Mouse (Mus musculus) layer of hippocampus, adult 9-10 months (tissue): Measurements from ENCODE around the gene Sept14.
"Not testable (repeated sequence)": the region's sequence is repeated elsewhere in the genome, so short reads cannot be mapped to it uniquely, and the experiment has no call there.

ENCODE experiments used
- DNase-seq: peaks from one replicate; pipeline ENCODE4 v3.0.0; 2022; ENCODE audit warnings: low spot score

The Sept14 gene

DNA sequence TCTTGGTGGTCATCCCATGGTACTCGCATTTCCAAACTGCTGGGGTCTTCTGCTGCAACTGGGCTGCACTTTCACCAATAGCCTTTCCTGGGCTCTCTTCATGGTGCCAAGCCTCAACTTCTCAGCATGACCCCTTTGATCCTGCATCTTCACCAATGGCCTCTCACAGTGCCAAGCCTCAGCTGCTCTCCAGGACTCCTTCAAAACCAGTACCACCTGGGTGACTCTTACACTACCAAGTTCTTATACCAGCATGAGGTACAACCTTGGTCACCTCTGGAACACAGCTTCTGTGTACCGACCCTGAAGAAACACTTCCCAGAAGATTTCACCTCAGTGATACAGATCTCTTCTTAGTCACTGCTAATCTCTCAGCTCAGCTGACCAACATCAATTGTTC, at the start of gene Sept14:
Gene Sept14 (minus strand): TSS at position 101 of the 400 bp plus-strand sequence.
- no peak for DNase-seq

DNA sequence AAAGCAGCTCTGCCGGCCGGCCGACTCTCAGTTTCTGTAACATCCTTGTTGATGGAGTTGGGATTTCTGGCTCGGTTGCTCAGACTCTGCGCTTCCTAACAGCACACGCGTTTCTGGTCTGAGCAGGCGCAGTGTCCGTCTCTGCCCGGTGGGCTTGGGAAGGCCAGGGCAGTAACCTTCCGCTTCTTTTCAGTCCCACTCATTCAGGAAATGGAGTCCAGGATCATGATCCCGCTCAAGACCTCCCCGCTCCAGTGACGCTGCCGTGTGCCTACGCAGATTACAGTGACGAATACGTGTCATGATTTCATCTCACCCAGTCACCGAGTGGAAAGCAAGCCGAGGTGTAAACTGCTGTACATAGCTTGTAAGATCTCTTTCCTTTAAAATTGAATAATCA, 48.6 kb upstream of the Sept14 start:
- DNase-seq: no peak

DNA sequence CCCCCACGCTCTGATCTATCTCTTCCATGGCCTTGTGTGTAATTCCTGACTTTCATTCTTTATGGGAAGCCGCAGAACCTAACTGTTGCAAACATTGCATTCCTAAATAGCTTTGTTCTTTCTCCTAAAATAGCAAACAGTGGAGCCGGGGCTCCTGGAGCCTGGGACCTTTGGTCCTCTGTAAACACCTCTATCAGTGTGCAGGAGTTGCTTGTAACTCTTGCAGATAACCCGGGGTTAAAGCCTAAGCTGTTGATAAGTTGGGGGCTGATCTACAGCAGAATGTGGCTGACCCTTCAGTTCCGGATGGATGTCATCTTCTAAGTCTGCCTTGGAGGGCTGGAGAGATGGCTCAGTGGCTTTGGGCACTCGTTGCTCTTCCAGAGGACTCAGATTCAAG, 35.7 kb upstream of the Sept14 start:
- no peak for DNase-seq

DNA sequence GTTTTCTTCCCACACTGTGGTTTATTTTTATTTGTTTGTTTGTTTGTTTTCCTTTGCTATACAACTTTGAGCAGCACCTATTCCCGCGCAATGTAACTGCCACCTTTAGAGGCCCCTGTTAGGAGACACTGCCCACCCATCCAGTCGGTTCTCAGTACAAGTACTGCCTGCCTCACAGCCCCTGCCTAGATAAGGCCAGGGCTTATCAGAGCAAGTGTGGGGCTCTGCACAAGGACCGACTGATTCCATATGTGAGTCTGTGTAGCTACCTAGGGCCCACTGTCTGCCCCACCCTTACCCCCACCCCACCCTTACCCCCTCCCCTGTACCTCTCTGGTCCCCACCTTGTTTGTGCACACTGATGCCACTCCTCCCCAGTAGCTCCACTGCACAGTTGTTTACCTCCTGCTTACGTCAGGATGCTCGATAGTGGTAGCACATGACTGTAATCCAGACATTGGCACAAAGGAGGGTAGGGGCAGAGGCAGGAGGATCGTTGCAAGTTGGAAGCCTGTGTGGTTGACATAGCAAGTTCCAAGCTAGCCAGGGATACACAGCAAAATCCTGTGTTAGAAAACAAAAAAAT, 34.7 kb upstream of the Sept14 start:
- no peak for DNase-seq

DNA sequence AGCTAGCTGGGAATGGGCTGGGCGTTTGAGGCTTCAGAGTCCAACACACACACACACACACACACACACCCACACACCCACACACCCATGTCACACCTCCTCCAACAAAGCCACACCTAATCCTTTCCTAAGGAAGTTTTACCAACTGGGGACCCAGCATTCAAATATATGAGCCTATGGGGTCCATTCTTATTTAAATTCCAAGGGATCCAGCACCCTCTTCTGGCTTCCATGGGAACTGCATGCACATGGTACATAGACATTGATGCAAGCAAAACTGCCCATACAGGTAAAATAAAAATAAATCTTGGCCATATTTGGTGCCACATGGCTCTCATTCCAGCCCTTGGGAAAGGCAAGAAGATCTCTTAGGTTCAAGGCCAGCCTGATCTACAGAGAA, 32.7 kb upstream of the Sept14 start:
- DNase-seq: no peak

DNA sequence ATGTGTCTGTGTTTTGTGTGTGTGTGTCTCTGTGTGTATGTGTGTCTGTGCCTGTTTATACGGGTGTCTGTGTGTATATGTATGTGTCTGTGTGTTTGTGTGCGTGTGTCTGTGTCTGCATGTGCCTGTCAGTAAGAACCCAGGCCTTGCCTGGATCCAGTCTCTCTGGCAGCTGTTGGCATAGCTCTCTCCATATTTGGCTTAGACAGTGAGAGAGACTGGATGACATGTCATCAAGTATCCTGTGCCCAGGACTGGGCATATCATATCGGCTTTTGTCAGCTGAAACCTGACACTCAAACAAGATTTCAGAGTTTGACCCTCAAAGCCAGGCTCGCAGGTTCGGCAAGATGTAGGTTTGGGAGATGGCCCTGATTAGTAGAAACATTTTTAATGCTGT, 22.7 kb upstream of the Sept14 start:
- no peak for DNase-seq

DNA sequence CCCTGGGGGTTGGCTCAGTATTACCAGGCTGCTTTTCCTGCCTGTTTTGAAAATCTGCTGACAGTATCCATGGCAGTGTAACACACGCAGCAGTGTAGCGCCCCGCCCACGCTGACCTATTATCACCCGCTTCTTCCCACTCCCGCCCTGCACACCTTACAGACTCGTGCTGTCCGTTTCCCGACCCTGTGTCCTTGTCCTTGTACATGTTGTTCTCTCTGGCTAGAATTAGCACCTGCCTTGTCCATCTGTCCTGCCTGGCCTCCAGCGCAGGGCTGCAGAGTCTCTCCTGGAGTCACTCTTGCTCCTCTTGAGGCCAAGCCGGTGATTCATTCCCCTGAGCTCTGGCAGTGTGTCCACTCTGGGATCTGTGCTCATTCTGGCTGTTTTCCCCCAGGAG, 22.0 kb upstream of the Sept14 start:
- no peak for DNase-seq

DNA sequence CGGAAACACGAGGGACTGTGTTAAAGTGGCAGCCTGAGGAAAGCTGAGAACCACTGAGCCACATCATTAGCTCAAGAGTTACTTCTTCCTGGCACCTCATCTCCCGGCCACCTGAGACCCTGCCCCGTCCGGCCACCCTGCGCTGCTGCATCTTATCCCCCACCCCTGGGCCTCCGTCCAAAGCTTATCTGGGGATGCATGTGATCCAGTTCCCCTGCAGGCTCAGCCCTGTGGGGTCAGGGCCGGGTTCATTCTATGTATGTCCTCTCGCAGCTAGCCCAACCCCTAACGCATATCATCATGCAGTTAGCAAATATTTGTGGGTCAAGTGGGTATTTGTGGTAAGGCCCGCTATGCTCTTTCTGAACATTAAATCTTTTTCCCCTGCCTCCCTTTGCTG, 21.0 kb upstream of the Sept14 start:
- no peak for DNase-seq

DNA sequence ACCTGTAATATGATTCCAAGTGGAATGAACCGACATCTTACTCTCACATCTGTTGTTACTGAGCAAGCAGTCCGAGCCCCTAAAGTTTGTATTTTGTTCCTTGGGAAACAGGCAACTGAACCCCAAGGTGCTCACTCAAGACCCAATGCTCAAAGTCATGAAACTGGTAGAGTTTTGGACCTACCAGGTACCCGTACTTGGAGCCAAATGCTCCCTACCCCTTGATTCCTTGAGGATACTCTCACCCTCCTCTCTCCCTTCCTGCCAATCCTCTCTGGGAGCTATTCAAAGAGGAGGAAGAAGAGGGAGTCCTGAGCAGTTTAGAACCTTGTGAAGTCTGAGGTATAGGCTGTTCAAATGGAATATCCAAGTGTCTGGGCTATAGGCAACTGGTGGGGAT, 18.5 kb upstream of the Sept14 start:
- DNase-seq: no peak

DNA sequence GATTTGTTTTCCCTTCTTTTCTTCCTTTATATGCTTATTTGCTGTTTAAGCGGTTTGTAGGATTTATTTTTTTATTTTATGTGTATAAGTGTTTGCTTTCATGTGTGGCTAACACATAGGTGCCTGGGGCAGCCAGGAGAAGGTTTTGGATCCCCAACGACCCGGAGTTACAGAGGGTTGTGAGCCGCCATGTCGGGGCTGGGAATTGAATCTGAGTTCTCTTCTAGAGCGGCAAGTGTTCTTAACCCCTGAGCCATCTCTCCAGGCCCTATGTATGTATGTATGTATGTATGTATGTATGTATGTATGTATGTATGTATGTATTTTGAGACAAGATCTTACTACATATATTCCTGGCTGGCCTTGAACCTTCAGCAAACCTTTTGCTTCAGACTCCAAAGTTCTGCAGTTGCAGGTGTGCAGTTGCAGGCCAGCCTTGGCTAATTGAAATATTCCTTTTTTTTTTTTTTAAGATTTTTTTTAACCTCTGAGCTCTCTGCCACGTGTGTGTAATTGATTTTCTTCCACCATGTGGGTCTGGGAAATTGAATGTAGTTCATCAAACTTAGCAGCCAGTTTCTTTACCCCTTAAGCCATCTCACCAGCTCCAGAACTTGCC, 17.6 kb upstream of the Sept14 start:
- no peak for DNase-seq

DNA sequence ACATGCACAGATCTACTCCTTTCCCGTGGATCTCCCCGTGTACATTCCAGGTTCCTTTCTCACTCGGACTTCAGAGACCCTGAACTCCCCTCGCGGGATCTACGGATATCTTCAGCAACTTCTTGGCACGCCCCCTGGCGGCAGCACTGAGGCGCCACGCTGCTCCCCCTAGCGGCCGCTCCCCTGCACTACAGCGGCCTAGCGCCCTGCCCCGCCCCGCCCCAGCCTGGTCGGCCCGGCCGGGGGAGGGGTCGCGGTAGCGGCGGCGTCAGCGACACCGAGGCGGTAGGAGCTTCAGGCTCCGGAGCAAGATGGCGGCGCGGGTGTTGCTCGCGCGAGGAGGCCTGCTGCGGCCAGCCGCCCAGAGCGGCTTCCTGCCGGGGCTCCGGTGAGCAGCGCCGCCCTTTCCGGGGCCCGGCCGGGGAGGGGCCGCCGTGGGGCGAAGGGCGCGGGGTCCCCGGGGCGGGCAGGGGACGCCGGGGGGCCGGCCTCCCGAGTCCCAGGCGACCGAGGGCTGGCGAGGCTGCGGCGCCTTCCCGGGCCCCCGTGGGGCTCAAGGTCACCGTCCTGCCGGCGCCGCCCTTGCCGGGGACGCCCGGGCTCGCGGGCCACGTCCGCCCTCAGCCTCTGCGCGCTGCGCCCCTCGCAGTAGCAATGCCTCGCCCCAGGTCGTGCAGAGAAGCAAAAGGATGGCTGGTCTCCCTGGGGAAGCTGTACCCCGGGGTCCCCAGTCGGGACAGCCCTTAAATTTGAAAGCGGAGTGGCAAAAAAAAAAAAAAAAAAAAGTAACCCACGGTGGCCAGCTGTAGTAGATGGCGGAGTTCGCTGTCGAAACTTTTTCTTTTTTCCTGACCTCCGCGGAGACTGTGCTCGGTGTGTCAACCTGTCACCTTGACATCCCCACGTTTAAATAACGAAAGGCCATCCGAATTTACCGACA, 16.8 kb upstream of the Sept14 start, which contains the start of gene Nipsnap2:
Gene Nipsnap2 (plus strand): TSS at position 230 of the 940 bp plus-strand sequence.
- DNase-seq: peak; percentile 87

DNA sequence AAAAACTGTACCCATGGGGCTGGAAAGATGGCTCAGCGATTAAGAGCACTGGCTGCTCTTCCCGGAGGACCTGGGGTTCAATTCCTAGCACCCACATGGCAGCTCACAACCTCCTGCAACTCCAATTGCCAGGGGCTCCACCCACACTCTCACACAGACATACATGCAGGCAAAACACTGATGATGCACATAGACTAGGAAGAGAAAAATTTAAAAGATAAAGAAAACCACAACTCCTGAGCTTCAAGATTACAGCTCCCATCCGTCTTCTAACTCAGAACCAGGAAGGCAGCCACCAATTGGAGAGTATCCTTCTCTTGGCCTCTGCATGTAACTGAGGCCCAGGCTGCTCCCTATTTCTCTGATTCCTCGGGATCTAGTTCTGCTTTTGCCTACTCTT, 16.0 kb upstream of the Sept14 start:
- DNase-seq: no peak

DNA sequence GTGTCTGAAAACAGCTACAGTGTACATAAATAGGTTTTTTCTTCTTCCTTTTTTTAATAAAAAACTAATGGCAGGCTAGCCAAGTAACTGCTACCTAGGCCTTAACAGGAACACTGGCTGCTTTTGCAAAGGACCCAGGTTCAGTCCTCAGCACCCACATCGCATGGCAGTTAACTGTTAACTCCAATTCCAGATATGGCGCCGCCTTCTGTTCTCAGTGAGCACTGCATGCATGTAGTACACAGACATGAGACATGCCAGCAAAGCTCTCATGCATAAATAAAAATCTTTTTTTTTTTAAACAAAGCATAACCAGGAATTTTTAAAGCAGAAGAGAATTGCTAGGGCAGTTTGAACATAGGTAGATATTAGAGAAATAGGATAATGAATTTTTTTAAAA, 11.9 kb upstream of the Sept14 start:
- DNase-seq: no peak

DNA sequence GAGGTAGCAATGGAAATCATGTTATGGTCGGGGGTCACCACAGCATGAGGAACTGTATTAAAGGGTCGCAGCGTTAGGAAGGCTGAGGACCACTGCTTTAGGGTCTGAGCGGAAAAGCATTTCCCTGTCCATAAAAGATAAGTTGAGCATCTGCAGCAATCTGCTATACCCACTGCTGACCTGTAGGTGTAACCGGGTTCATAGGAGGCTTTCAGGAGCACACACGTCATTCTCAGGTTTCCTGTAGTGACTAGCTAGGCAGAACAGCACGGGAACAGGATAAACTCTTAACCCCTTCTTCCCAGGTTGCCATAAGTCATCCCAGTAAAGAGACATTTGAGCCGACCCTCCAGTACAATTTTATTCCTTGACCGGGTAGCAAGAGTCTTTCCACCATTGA, 8.7 kb upstream of the Sept14 start:
- no peak for DNase-seq

DNA sequence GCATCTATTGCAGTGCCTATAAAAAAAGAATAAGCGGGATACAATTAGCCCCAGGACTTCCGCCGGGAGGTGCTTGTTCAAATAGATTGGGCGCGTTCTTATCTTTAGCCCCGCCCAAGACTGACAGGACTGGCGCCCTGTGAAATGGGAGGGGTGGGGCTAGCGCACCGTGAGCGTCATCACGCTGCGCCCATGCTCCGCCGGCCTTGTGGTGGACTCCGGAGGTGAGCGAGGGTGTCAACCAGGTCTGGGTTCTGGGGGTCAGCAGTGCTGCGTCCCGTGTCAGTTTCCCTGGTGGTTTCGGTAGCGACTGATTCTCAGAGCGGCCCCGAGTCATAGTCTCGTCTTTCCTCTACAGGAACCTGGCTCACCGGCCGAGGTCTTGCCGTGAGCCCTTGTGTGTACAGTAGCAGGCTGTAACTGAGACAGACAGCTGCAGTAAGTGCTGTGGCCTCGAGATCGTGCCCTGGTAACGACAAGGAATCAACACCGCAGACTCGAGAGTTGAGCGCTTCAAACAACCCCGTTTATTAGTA, 7.1 kb upstream of the Sept14 start, which contains the start of gene Mrps17:
Gene Mrps17 (plus strand): TSS at position 172 of the 536 bp plus-strand sequence.
- peak; percentile 75 for DNase-seq

DNA sequence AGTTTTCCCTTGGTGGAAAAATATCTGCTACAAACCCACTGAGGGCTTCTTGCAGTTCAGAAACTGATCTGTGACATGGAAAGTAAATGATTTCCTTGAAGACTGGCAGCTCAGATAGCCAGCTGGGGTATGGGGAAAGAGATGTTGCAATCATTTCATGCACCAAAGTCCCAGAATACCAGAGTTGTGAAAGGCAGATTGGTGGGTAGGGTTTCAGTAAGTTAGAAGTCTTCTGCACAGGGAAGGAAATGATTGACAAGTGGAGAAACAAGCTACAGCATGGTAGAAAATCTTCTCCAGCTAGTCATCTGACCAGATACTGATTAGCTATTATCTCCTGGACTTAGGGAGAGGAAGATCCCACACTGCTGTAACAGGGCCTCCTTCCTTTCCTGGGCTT, 4.9 kb downstream of the Sept14 start:
- no peak for DNase-seq

DNA sequence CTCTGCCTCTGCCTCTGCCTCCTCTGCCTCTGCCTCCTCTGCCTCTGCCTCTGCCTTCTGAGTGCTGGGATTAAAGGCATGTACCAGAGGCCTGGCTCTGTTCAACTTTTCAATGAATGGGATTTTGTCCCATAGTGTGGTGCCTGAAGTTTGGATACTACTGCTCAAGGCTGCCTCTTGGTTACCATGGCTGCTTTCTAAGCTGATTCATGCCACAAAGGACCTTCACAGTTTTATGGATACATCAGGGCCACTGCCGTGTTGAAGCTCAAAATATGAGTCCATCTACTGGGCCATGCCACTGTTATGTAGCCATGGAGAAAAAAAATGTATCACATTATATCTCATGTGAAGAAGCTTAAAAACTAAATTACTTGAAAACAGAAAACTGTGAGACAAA, 6.6 kb downstream of the Sept14 start:
- no peak for DNase-seq

DNA sequence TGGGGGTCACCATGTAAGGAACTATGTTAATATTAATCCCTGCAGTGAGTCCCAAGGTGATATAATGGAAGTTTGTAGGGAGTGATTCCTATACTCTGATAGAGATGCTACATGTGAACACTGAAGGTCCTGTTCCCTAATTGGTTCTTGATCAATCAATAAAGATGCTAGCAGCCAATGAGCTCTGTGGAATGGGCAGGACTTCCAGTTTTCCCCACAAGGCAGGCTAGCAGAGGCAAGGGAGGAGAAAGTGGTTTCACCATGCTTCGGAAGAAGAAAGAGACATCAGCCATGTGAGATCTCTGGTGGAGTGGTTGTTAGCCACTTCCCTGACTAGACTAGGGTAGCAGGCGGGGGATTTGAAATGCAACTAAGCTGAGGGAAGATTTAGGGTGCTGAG, 7.8 kb downstream of the Sept14 start:
- no peak for DNase-seq

DNA sequence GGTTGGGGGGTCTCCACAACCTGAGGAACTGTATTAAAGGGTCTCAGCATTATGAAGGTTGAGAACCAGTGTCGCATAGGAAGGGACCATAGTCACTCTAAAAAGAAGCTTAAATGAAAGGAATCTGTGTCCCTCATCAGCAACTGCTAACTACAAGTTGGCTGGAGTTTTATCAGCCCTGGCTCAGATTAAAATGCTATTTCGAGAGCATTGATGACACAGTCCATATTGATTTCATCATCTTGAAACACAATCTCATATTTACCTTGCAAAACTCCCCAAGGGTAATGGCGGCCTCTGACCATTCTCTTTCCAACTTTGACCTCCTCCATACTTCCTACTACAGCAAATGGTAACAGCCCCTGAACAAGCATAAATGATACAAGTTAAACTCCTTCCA, 17.8 kb downstream of the Sept14 start:
- DNase-seq: no peak

DNA sequence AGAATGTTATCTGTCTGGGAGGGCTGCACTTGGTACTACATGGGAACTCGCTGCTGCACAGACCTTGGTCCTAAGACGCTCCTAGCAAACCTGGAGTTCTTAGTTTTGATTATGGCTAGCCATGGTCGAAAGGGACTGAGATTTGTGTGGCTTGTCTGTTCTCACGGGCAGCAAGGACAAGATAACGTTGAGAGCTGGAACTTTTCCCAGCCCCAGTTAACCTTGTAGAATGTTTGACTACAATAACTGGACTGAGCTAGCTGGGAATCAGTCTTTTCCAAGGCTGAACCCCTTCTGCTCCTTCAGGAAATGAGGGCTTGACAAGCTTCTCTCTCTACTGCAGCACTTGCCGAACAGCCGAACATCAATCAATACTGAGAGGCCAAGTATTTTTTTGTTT, 20.7 kb downstream of the Sept14 start:
- no peak for DNase-seq

DNA sequence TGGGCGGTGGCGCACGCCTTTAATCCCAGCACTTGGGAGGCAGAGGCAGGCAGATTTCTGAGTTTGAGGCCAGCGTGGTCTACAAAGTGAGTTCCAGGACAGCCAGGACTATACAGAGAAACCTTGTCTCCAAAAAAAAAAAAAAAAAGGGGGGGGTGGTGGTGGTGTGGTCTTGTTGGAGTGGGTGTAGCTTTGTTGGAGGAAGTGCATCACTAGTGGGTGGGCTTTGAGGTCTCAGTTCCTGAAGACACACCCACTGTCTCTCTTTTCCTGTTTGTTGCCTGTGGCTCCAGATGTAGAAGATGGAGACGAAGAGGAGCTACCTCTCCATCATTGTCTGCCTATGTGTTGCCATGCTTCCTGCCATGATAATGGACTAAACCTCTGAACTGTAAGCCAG, 23.2 kb downstream of the Sept14 start:
- not testable (repeated sequence) for DNase-seq

DNA sequence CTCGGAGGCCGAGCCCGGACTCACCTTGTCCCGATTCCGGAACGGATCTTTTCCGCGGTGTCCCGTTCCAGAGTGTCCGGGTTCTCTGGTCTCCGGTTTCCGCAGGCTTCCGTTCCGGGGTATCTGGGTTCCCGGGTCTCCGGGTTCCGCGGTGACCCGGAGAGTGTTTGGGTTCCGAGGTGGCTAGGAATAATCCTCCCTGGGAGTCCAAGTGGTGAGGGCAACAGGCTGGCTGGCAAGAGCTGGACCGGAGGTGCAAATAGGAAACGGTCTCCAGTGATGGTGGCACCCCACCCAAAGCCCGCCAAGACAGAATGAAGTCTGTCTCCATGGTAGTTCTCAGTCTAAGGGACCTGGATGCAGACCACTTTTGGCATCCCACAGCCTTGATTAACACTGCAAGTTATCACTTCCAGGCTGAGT, 38.3 kb downstream of the Sept14 start, which contains the start of gene Zfp11:
Gene Zfp11 (minus strand): TSS at position 64 of the 423 bp plus-strand sequence.
- peak; percentile 22 for DNase-seq
